Mouse (Mus musculus): ENCODE measurements around the gene Mad2l2. TPM values are rescaled to one million over a fixed set of nuclear protein-coding genes. Genes with fewer than 3 reads are reported as not detected.
"Not testable (repeated sequence)": the region's sequence is repeated elsewhere in the genome, so short reads cannot be mapped to it uniquely, and the experiment has no call there.

Mad2l2 gene
- polyA plus RNA-seq, 1 experiment from 2014 or later = 38.0 TPM

GRCm38 (mm10) chr4:148112519-148112918 lies 17.7 kb upstream of the Mad2l2 start:
- no peak overlapping the region for H3K27ac ChIP-seq
- ATAC-seq (ENCODE audit: insufficient read depth, low FRiP score, low read depth) = no peak
- H3K4me1 ChIP-seq = peaks cover 12% of the 10 kb centered on the region; the same call in 1 of the 2 replicates
- no peaks in the 10 kb centered on the region for H3K9me3 ChIP-seq
- H3K27me3 ChIP-seq (replicated peaks) = no peaks in the 10 kb centered on the region
- H3K36me3 ChIP-seq = no peaks in the 10 kb centered on the region
- no peak overlapping the region for H3K4me2 ChIP-seq
- no peak overlapping the region for H3K9ac ChIP-seq
- H3K4me3 ChIP-seq (replicated peaks) = no peak overlapping the region
- 68% methylated on average over 12 of the region's 12 CpGs for whole genome bisulfite sequencing

- Histone ChIP-seq H3K9me3 (no peaks in the 10 kb centered on the region), H3K4me2 (0 out of 2 replicates have a peak overlapping the region, but pooled peaks have one; percentile 27), H3K9ac (no peak overlapping the region), H3K4me1 (peaks cover 9% of the 10 kb centered on the region; the same call in 1 of the 2 replicates), H3K27ac (no peak overlapping the region), H3K4me3 (replicated peaks) (no peak overlapping the region), H3K27me3 (replicated peaks) (no peaks in the 10 kb centered on the region), H3K36me3 (no peaks in the 10 kb centered on the region)
- 6% methylated on average over 15 of the region's 15 CpGs for WGBS
- peak; percentile 56 for ATAC-seq (ENCODE audit: insufficient read depth, low FRiP score, low read depth)
These were observed 15.3 kb upstream of the Mad2l2 start for GRCm38 (mm10) chr4:148114758-148115391.

DNA sequence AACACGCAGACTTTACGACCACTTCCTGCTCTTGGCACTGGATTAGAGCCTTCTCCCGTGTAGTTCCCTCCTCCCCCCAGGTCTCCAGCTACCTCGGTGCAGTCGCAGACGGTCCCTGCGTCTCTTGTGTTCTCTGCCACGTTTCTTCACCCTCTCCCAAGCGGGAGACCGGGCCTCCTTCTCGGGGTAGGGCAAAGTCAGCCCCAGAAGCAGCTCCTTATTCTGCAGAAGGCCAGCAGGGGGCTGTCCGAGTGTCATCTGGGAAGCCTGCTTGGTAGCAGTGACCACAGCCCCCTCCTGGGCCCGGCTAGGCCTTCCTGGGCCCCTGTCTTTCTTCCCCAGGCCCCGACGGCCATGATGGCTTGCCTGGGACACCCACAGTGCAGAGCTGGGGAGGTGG lies 14.7 kb upstream of the Mad2l2 start:
- no peak overlapping the region for H3K4me3 ChIP-seq (replicated peaks)
- H3K36me3 ChIP-seq = no peaks in the 10 kb centered on the region
- H3K27ac ChIP-seq = no peak overlapping the region
- H3K4me2 ChIP-seq = no peak overlapping the region
- no peaks in the 10 kb centered on the region for H3K9me3 ChIP-seq
- 6% methylated on average over 15 of the region's 15 CpGs for WGBS
- H3K27me3 ChIP-seq (replicated peaks) = no peaks in the 10 kb centered on the region
- peaks cover 9% of the 10 kb centered on the region; the same call in 1 of the 2 replicates for H3K4me1 ChIP-seq
- H3K9ac ChIP-seq = no peak overlapping the region
- ATAC-seq (ENCODE audit: insufficient read depth, low FRiP score, low read depth) = 0 out of 2 replicates have a peak, but pooled peaks have one; percentile 23

DNA sequence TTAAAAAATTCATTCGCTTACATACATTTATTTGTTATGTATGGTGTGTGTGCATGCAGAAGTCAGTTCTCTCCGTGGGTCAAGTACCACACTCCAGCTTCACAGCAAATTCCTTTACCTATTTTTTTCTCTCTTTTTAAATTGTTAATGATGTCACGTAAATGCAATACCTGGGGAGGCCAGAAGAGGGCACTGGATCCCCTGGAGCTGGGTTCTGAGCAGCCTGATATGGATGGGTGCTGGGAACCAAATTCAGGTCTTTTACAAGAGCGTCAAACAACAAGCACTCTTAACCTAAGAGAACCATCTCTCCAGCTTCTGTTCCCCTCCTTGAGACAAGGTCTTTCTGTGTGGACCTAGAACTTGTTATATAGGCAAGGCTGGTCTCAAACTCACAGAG lies 13.5 kb upstream of the Mad2l2 start:
- 78% methylated on average over 4 of the region's 4 CpGs for WGBS
- Histone ChIP-seq H3K9ac (no peak overlapping the region), H3K27me3 (replicated peaks) (no peaks in the 10 kb centered on the region), H3K4me1 (peaks cover 9% of the 10 kb centered on the region; the same call in 1 of the 2 replicates), H3K4me3 (replicated peaks) (no peak overlapping the region), H3K9me3 (no peaks in the 10 kb centered on the region), H3K36me3 (no peaks in the 10 kb centered on the region), H3K27ac (no peak overlapping the region), H3K4me2 (no peak overlapping the region)
- ATAC-seq (ENCODE audit: insufficient read depth, low FRiP score, low read depth) = no peak

DNA sequence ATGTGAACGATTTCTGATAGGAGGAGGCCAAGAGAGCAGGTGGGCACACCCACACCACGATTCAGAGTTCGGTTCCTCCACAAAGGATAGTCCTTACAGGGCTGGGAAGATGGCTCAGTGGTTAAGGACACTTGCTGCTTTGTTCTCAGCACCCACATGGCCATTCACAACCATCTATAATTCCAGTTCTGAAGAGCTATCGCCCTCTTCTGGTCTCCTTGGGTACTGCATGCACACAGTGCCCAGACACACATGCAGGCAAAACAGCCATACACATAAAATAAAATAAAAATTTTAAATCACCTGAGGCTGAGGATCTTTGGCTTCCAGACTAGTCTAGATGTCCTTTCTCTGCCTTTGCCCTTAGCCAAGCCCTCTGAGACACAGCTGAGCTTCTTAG lies 12.8 kb upstream of the Mad2l2 start:
- 76% methylated on average over 4 of the region's 4 CpGs for WGBS
- Histone ChIP-seq H3K4me2 (no peak overlapping the region), H3K4me3 (replicated peaks) (no peak overlapping the region), H3K9me3 (no peaks in the 10 kb centered on the region), H3K4me1 (peaks cover 9% of the 10 kb centered on the region; the same call in 1 of the 2 replicates), H3K9ac (no peak overlapping the region), H3K27ac (no peak overlapping the region), H3K27me3 (replicated peaks) (no peaks in the 10 kb centered on the region), H3K36me3 (no peaks in the 10 kb centered on the region)
- no peak for ATAC-seq (ENCODE audit: insufficient read depth, low FRiP score, low read depth)

DNA sequence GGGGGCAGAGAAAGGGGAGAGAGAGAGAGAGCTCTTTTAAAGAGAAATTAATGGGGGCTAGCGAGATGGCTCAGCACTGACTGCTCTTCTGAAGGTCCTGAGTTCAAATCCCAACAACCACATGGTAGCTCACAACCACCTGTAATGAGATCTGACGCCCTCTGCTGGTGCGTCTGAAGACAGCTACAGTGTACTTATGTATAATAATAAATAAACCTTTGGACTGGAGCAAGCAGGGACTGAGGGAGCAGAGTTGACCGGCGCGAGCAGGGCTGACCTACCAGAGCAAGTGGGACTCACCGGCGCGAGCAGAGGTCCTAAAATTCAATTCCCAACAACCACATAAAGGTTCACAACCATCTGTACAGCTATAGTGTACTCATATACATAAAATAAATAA lies 10.6 kb upstream of the Mad2l2 start:
- ATAC-seq (ENCODE audit: insufficient read depth, low FRiP score, low read depth); H3K4me1 ChIP-seq; H3K9ac ChIP-seq; H3K9me3 ChIP-seq; H3K4me3 ChIP-seq (replicated peaks); H3K27me3 ChIP-seq (replicated peaks); H3K27ac ChIP-seq; H3K36me3 ChIP-seq; H3K4me2 ChIP-seq: not testable (repeated sequence)
- 85% methylated on average over 9 of the region's 9 CpGs for WGBS

DNA sequence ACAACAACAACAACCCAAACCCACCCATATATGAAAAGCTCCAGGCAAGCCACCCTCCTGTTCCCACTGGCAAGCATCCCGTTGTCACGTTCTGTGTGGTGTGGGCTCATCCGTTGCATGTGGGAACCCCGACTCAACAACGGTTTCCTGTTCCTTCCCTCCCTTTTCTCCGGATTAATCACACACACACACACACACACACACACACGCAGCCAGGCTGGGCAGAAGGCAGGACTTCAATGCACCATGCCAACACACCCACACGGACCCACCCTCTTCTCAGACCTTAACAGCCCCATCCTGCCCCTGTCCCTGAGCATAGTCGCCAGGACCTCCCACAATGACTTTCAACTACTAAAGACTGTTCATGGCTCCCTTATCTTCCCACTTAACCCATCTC lies 9.6 kb upstream of the Mad2l2 start:
- Histone ChIP-seq H3K4me2 (no peak overlapping the region), H3K4me3 (replicated peaks) (no peak overlapping the region), H3K27me3 (replicated peaks) (no peaks in the 10 kb centered on the region), H3K9ac (no peak overlapping the region), H3K36me3 (no peaks in the 10 kb centered on the region), H3K9me3 (no peaks in the 10 kb centered on the region), H3K27ac (no peak overlapping the region), H3K4me1 (peaks cover 2% of the 10 kb centered on the region; the same call in 1 of the 2 replicates)
- no peak for ATAC-seq (ENCODE audit: insufficient read depth, low FRiP score, low read depth)
- 80% methylated on average over 9 of the region's 9 CpGs for WGBS

DNA sequence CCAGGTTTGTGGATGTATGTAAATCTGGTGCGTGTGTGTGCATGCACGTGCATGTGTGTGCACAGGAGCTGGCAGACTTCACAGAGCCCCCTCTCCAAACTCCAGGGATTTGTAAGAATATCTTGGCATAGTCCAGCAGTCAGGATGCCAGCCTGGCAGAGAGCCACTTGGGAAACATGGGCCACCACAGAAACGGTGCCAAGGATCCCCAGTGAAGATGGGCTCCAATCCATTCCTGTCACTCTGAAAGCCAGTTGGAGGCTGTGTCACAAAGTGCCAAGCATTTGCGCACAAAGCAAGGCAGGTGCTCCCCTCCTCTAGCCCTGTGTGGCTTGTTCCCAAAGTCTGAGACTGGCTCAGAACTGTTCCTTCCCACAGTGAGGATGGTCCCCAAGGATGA lies 8.8 kb upstream of the Mad2l2 start:
- Histone ChIP-seq H3K27ac (no peak overlapping the region), H3K27me3 (replicated peaks) (0 out of 2 replicates have a peak, but pooled peaks cover 2% of the 10 kb centered on the region), H3K4me1 (no peaks in the 10 kb centered on the region), H3K36me3 (no peaks in the 10 kb centered on the region), H3K4me2 (no peak overlapping the region), H3K9me3 (no peaks in the 10 kb centered on the region), H3K4me3 (replicated peaks) (no peak overlapping the region), H3K9ac (no peak overlapping the region)
- no peak for ATAC-seq (ENCODE audit: insufficient read depth, low FRiP score, low read depth)
- 78% methylated on average over 4 of the region's 4 CpGs for WGBS

GRCm38 (mm10) chr4:148121982-148122693 lies 8.0 kb upstream of the Mad2l2 start:
- WGBS = 29% methylated on average over 6 of the region's 6 CpGs
- Histone ChIP-seq H3K27me3 (replicated peaks) (0 out of 2 replicates have a peak, but pooled peaks cover 3% of the 10 kb centered on the region), H3K9me3 (no peaks in the 10 kb centered on the region), H3K9ac (no peak overlapping the region), H3K36me3 (no peaks in the 10 kb centered on the region), H3K4me3 (replicated peaks) (no peak overlapping the region), H3K4me2 (no peak overlapping the region), H3K27ac (no peak overlapping the region), H3K4me1 (no peaks in the 10 kb centered on the region)
- no peak for ATAC-seq (ENCODE audit: insufficient read depth, low FRiP score, low read depth)

DNA sequence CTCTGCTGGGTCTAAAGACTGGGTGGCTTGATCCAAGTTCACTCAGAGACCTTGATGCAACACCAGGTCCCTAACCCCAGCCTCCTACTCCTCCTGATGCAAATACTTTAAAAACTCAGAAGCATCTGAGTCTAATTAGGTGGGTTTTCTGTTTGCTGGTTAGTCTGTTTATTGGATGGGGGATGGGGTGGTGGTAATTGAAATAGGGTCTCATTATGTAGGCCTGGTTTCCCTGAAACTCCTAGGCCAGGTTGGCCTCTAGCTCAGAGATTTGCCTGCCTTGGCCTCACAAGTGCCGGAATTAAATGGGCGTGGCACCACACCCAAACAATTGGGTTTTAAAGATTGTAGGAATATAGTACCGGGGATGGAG lies 7.5 kb upstream of the Mad2l2 start:
- 73% methylated on average over 3 of the region's 3 CpGs for WGBS
- Histone ChIP-seq H3K4me1 (no peaks in the 10 kb centered on the region), H3K36me3 (no peaks in the 10 kb centered on the region)

GRCm38 (mm10) chr4:148128241-148128640 lies 1.9 kb upstream of the Mad2l2 start:
- no peak overlapping the region for H3K9ac ChIP-seq
- no peak overlapping the region for H3K27ac ChIP-seq
- no peaks in the 10 kb centered on the region for H3K36me3 ChIP-seq
- H3K27me3 ChIP-seq (replicated peaks) = peaks cover 54% of the 10 kb centered on the region
- H3K4me2 ChIP-seq = no peak overlapping the region
- no peak for ATAC-seq (ENCODE audit: insufficient read depth, low FRiP score, low read depth)
- H3K4me3 ChIP-seq (replicated peaks) = no peak overlapping the region
- H3K9me3 ChIP-seq = no peaks in the 10 kb centered on the region
- WGBS = 67% methylated on average over 1 of the region's 1 CpGs
- H3K4me1 ChIP-seq = peaks cover 7% of the 10 kb centered on the region; the same call in 1 of the 2 replicates

More for the DNA sequence above, 7.5 kb upstream of the Mad2l2 start:
- no peak for ATAC-seq (ENCODE audit: insufficient read depth, low FRiP score, low read depth)
- H3K27ac ChIP-seq = no peak overlapping the region
- no peak overlapping the region for H3K9ac ChIP-seq
- no peaks in the 10 kb centered on the region for H3K9me3 ChIP-seq
- H3K27me3 ChIP-seq (replicated peaks) = peaks cover 7% of the 10 kb centered on the region; the same call in 1 of the 2 replicates
- H3K4me2 ChIP-seq = no peak overlapping the region
- no peak overlapping the region for H3K4me3 ChIP-seq (replicated peaks)

DNA sequence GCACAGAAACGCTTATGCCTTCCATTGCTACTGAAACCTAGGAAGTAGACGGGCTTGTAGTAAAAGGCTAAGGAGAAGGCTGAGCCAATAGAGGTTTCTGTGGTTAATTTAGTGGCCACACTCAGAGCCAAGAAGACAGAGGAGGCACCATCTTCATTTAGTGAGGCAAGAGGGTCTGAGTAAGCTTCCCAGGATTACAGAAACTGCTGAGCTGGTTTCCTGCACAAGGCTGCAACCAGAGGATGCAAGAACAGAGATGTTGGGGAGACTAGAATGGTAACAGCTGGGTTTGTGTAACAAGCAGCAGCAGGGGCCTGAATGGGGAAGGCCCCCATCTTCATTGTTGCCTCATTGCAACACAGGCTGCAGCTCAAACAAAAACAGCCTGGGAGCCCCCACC lies 1.5 kb upstream of the Mad2l2 start:
- H3K27me3 ChIP-seq (replicated peaks) = peaks cover 54% of the 10 kb centered on the region
- no peaks in the 10 kb centered on the region for H3K36me3 ChIP-seq
- 74% methylated on average over 2 of the region's 2 CpGs for WGBS
- peaks cover 7% of the 10 kb centered on the region; the same call in 1 of the 2 replicates for H3K4me1 ChIP-seq
- H3K9ac ChIP-seq = no peak overlapping the region
- ATAC-seq (ENCODE audit: insufficient read depth, low FRiP score, low read depth) = no peak
- H3K9me3 ChIP-seq = no peaks in the 10 kb centered on the region
- no peak overlapping the region for H3K4me2 ChIP-seq
- no peak overlapping the region for H3K4me3 ChIP-seq (replicated peaks)
- no peak overlapping the region for H3K27ac ChIP-seq

Data from stomach, embryonic 15.5 days (tissue).